Mouse (Mus musculus) embryonic facial prominence, embryonic 11.5 days (tissue): ENCODE results near the gene Sema4d. TPM values are rescaled to one million over a fixed set of nuclear protein-coding genes. Genes with fewer than 3 reads are reported as not detected.
A peak's percentile ranks its signal among the peaks of the same experiment; 100 is the strongest.
"Not testable (repeated sequence)": the region's sequence is repeated elsewhere in the genome, so short reads cannot be mapped to it uniquely, and the experiment has no call there.

Experiments
- ATAC-seq: fragments of 200-750 bp; cut with Nextera tagmentation; replicated peaks from 2 replicates; pipeline ENCODE4 v1.8.0; 2017; ENCODE audit warnings: low read depth; ENCODE audit not compliant: insufficient number of reproducible peaks, low FRiP score, low TSS enrichment
- DNase-seq: peaks from one replicate; pipeline ENCODE4 v3.0.0-alpha.2; 2015; ENCODE audit warnings: low spot score
- H3K27ac ChIP-seq: fragments of 300-500 bp; sonication (generic); replicated peaks from 2 replicates; pipeline ENCODE4 v1.5.1; 2014; ENCODE audit warnings: mild to moderate bottlenecking, low read depth, low read length, control low read depth
- H3K27me3 ChIP-seq: fragments of 300-500 bp; sonication (generic); 2 replicates; pipeline ENCODE4 v1.6.1; 2014; ENCODE audit warnings: mild to moderate bottlenecking, low read length, moderate library complexity, mixed read lengths; ENCODE audit not compliant: control insufficient read depth, insufficient read depth
- H3K36me3 ChIP-seq: fragments of 300-500 bp; sonication (generic); replicated peaks from 2 replicates; pipeline ENCODE4 v1.6.1; 2014; ENCODE audit warnings: low read depth, mild to moderate bottlenecking, low read length, moderate library complexity, mixed read lengths; ENCODE audit not compliant: control insufficient read depth, insufficient read depth
- H3K4me1 ChIP-seq: fragments of 300-500 bp; sonication (generic); 2 replicates; pipeline ENCODE4 v1.6.1; 2014; ENCODE audit warnings: low read length, mixed read lengths; ENCODE audit not compliant: control insufficient read depth, insufficient read depth
- H3K4me2 ChIP-seq: fragments of 300-500 bp; sonication (generic); 2 replicates; pipeline ENCODE4 v1.6.1; 2014; ENCODE audit warnings: low read depth, mild to moderate bottlenecking, control low read depth, low read length, moderate library complexity
- H3K4me3 ChIP-seq: fragments of 300-500 bp; sonication (generic); 2 replicates; pipeline ENCODE4 v1.5.1; 2014; ENCODE audit warnings: low read depth, low read length, control low read depth
- H3K9ac ChIP-seq: fragments of 300-500 bp; sonication (generic); replicated peaks from 2 replicates; pipeline ENCODE4 v1.6.1; 2014; ENCODE audit warnings: mild to moderate bottlenecking, control low read depth, low read length
- H3K9me3 ChIP-seq: fragments of 300-500 bp; sonication (generic); replicated peaks from 2 replicates; pipeline ENCODE4 v1.6.1; 2016; ENCODE audit warnings: mild to moderate bottlenecking, low read length, inconsistent platforms, mixed read lengths; ENCODE audit not compliant: control insufficient read depth
- WGBS: fragments of 180-500 bp; shearing (Covaris S2); extraction: QIAGEN DNeasy Blood & Tissue Kit; methylation state at CpG from one replicate; pipeline ENCODE4 v1.1.7; 2014; 5-methylcytosine and 5-hydroxymethylcytosine counted together
- polyA plus RNA-seq: library from polyadenylated mRNA; unstranded; fragments of >200 nt; fragmentation: Nextera tagmentation; extraction: Ambion mirVana; gene quantifications from 2 replicates; pipeline ENCODE4 v1.2.1, GENCODE M21; 2014

Gene Sema4d
- polyA plus RNA-seq, 1 experiment from 2014 or later: 5.4 TPM

DNA sequence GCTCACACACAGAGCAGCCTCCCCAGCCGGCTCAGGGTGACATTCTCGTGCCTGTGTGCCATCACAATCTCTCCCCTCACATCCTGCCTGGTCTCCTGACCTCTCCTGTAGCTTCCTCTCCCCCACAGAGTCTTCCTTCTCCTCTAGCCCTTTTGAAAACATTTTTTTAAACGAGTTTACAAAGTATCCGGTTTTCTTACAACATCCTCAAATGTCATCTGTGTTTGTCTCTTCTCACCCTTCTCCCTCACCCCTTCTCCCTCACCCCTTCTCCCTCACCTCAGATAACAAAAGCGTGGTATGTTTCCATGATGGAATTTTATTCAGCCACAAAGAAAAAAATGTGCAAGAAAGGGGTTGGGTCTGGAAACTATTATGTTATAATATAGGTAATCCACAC lies 43.9 kb upstream of the Sema4d start:
- no peak overlapping the region; the same call in 1 of the 2 replicates for H3K27ac ChIP-seq
- H3K4me3 ChIP-seq: no peak overlapping the region
- no peaks in the 10 kb centered on the region; the same call in 1 of the 2 replicates for H3K4me1 ChIP-seq
- no peaks in the 10 kb centered on the region for H3K9me3 ChIP-seq
- 27% methylated on average over 5 of the region's 5 CpGs for WGBS
- DNase-seq (no peak), ATAC-seq (no peak)
- H3K4me2 ChIP-seq: no peak overlapping the region
- peaks cover 2% of the 10 kb centered on the region; the same call in 1 of the 2 replicates for H3K27me3 ChIP-seq
- H3K36me3 ChIP-seq: no peaks in the 10 kb centered on the region; the same call in 1 of the 2 replicates
- no peak overlapping the region for H3K9ac ChIP-seq

DNA sequence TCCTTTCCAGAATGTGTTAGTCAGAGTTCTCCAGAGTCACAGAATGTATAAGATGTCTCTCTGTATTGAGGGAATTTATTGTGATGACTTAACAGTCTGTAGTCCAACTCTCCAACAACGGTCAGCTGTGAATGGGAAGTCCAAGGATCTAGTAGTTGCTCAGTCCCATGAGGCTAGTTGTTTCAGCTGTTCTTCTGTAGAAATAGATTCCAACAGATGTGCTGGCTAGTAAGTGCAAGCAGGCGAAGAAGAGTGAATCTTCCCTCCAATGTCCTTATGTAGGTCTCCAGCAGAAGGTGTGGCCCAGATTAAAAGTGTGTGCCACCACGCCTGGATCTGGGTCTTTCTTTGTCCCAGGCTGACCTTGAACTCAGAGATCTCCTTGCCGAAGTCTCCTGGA lies 41.7 kb upstream of the Sema4d start:
- not testable (repeated sequence) for ATAC-seq, H3K4me2 ChIP-seq, H3K27me3 ChIP-seq, H3K36me3 ChIP-seq, H3K9ac ChIP-seq, DNase-seq, H3K27ac ChIP-seq, H3K4me3 ChIP-seq, H3K9me3 ChIP-seq, H3K4me1 ChIP-seq
- WGBS: 82% methylated on average over 4 of the region's 4 CpGs

DNA sequence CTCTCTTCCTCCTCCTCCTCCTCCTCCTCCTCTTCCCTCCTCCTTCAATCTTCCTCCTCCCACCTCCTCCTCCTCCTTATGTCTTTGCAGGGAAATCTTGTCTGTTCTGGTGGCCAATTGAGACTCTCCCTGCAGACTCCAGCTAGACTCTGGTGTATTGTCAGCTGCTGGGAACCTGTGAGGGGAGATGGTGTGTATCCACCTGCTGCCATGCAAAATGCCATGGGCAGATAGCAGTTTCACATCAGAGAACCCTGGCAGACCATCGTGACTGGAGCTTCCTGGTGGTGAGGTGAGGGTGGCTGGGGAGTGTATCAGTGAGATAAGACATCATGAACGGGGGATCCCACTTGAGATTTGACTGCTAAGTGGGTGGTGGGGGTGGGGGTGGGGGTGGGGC lies 41.0 kb upstream of the Sema4d start:
- Histone ChIP-seq H3K4me3 (no peak overlapping the region), H3K4me2 (no peak overlapping the region), H3K4me1 (no peaks in the 10 kb centered on the region), H3K27ac (no peak overlapping the region), H3K9ac (no peak overlapping the region), H3K27me3 (no peaks in the 10 kb centered on the region), H3K9me3 (no peaks in the 10 kb centered on the region), H3K36me3 (no peaks in the 10 kb centered on the region; the same call in 1 of the 2 replicates)
- ATAC-seq: no peak
- WGBS: 68% methylated on average over 2 of the region's 2 CpGs
- DNase-seq: no peak

DNA sequence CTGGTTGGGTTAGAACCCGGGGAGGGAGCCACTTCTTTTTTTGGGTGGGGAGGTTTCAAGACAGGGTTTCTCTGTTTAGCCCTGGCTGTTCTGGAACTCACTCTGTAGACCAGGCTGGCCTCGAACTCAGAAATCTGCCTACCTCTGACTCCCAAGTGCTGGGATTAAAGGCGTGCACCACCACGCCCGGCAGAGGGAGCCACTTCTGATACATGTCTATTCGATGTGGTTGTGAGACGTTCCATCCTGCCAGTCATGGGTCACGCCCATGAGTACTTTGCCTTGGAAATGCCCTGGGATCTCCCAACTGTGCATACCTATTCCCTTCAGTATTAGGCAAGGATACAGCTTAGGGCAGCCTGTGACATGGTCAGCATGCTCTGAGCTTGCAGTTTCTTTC lies 40.5 kb upstream of the Sema4d start:
- H3K27ac ChIP-seq, H3K9ac ChIP-seq, DNase-seq, H3K27me3 ChIP-seq, H3K9me3 ChIP-seq, H3K4me2 ChIP-seq, H3K4me3 ChIP-seq, H3K36me3 ChIP-seq, ATAC-seq, H3K4me1 ChIP-seq: not testable (repeated sequence)
- WGBS: 65% methylated on average over 8 of the region's 8 CpGs

DNA sequence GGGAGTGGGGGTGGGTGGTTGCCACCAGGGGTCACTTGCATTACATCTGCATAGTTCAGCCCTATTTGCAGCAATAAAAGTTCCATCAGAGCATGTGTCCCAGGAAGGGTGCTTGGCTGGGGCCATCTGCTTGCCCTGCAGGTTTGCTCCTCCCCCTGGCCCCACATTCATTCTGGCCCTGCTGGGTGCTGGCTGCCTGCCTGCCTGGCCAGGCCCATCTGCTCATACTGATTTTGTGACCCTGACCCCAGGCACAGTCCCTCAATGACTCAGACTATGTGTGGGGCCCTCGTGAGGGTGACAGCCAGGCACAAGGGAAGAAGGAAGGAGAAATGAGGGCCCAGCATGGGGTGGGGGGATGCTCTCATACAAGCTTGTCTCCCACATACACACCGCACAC lies 40.1 kb upstream of the Sema4d start:
- ATAC-seq: no peak
- WGBS: 57% methylated on average over 2 of the region's 2 CpGs
- no peak overlapping the region for H3K27ac ChIP-seq
- DNase-seq: no peak
- H3K4me2 ChIP-seq: no peak overlapping the region
- no peaks in the 10 kb centered on the region for H3K27me3 ChIP-seq
- H3K9ac ChIP-seq: no peak overlapping the region
- H3K4me1 ChIP-seq: no peaks in the 10 kb centered on the region
- H3K36me3 ChIP-seq: no peaks in the 10 kb centered on the region; the same call in 1 of the 2 replicates
- H3K9me3 ChIP-seq: no peaks in the 10 kb centered on the region
- no peak overlapping the region for H3K4me3 ChIP-seq

DNA sequence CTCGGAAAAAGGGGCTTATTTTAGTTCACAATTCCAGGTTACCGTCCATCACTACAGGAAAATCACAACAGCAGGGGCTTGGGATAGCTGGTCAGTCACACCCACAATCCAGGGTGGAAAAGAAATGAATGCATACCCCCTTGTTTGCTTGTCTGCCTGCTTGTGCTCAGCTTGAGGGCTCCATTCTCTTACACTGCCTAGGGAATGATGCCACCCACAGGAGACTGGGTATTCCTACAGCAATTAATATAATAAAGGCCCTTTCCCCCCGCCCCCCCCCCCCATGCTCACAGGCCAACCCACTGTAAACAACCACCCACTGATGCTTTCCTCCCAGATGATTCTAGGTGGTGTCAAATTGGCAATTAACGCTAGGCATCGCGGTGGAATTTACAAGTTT lies 38.9 kb upstream of the Sema4d start:
- no peaks in the 10 kb centered on the region for H3K4me1 ChIP-seq

DNA sequence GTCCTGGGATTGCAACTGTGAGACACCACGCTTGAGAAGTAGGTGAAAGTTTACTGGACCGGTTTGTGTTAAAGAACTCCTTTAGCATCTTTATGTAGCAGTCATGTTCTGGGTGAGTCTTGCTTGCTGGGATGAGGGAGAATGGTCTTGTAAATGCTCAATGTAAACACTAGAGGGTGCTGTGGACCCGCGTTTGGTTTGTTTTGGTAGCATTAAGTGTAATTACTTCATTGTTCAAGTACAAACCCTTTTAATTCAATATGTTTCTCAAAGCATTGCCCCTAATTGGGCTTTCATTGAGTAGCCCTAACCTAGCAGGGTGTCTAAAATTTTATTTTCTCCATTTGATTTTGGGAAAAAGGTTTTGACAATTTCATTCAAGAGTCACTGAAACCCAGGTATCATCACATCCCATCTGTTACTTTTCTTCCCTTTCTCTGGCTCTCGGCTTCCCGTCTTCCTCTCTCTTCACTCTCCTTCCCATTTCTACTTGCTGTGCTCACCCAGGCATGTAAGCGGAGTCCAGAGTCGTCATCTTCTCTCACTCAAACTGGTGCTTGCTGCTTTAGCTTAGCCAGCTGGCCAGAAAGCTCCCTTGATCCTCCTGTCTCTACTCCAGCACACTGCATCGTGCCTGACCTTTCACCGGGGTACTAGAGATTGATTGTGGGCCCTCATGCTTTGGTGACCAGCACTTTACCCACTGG lies 37.4 kb upstream of the Sema4d start:
- ATAC-seq: no peak
- no peak overlapping the region for H3K27ac ChIP-seq
- H3K27me3 ChIP-seq: no peaks in the 10 kb centered on the region
- H3K4me2 ChIP-seq: no peak overlapping the region
- 39% methylated on average over 10 of the region's 10 CpGs for WGBS
- H3K4me1 ChIP-seq: no peaks in the 10 kb centered on the region
- H3K36me3 ChIP-seq: no peaks in the 10 kb centered on the region; the same call in 1 of the 2 replicates
- no peak overlapping the region for H3K4me3 ChIP-seq
- no peaks in the 10 kb centered on the region for H3K9me3 ChIP-seq
- H3K9ac ChIP-seq: no peak overlapping the region
- DNase-seq: peak; percentile 63

More for the DNA sequence above, 38.9 kb upstream of the Sema4d start:
- Histone ChIP-seq H3K27me3 (no peaks in the 10 kb centered on the region), H3K4me3 (no peak overlapping the region), H3K9ac (no peak overlapping the region), H3K36me3 (no peaks in the 10 kb centered on the region; the same call in 1 of the 2 replicates), H3K9me3 (no peaks in the 10 kb centered on the region), H3K4me2 (no peak overlapping the region), H3K27ac (no peak overlapping the region)
- DNase-seq (no peak), ATAC-seq (no peak)
- 91% methylated on average over 5 of the region's 6 CpGs for WGBS

DNA sequence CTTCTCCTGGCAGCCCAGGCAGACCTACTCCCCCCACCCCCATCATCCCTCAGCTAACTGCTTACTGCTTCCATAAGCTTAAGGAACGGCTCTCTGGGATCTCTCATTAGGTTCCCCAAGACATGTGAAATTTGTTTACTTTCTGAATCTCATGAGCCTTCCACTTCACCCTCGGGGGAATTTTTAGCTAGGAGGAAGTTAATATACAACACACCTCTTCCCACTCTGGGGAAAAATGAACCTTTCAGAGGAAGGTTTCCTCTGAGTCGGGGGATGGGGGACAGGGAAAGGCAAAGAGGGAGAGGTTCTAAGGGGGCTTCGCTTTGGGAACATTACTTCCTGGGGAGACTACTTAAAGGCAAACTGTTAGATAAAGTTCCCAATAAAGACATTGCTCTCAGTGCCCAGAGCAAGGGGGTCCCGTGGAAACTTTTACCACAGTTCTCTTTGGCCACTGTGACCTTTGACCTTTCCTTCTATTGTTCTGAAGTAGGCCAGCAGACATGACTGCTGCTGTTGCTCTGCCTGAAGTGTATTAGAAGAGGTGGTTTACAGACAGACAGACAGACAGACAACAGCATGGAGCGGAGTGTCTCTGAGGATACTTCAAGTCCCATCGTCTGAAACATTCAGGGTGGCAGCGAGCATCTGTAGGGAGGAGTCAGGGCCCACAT lies 30.4 kb upstream of the Sema4d start:
- Histone ChIP-seq H3K4me3 (no peak overlapping the region), H3K36me3 (no peaks in the 10 kb centered on the region), H3K9me3 (no peaks in the 10 kb centered on the region), H3K9ac (no peak overlapping the region), H3K4me1 (peaks cover 3% of the 10 kb centered on the region), H3K4me2 (no peak overlapping the region), H3K27me3 (no peaks in the 10 kb centered on the region), H3K27ac (no peak overlapping the region)
- ATAC-seq (no peak), DNase-seq (peak; percentile 49)
- WGBS: 47% methylated on average over 8 of the region's 8 CpGs
